Mouse (Mus musculus) CH12.LX (cell line): ENCODE data around the gene Mapk8ip3.

ENCODE experiments used
- BHLHE40 ChIP-seq: IDR thresholded peaks from 2 replicates; pipeline ENCODE4 v1.6.1; 2011; ENCODE audit warnings: mild to moderate bottlenecking, low read depth, low read length, improper control_type of control experiment
- CHD2 ChIP-seq: IDR thresholded peaks from 2 replicates; pipeline ENCODE4 v1.6.1; 2011; ENCODE audit warnings: low read length, improper control_type of control experiment
- CTCF ChIP-seq, 2 experiments: IDR thresholded peaks in 1 of 2; conservative IDR thresholded peaks in 1 of 2; 2 replicates each; pipeline ENCODE4 v1.5.1; 2011 to 2012; ENCODE audit warnings: low read depth in 2 of 2, low read length in 2 of 2, improper control_type of control experiment in 1 of 2, inconsistent platforms in 1 of 2, mild to moderate bottlenecking in 1 of 2, moderate library complexity in 1 of 2
- ETS1 ChIP-seq: conservative IDR thresholded peaks from 2 replicates; pipeline ENCODE4 v1.6.1; 2012; ENCODE audit warnings: low read depth, mild to moderate bottlenecking, inconsistent platforms, low read length, improper control_type of control experiment, moderate library complexity
- JUN ChIP-seq: IDR thresholded peaks from 2 replicates; pipeline ENCODE4 v1.6.1; 2011; ENCODE audit warnings: low read depth, mild to moderate bottlenecking, low read length, improper control_type of control experiment, moderate library complexity; ENCODE audit not compliant: insufficient read depth
- MAFK ChIP-seq: IDR thresholded peaks from 2 replicates; pipeline ENCODE4 v1.6.1; 2011; ENCODE audit warnings: low read length, improper control_type of control experiment; ENCODE audit not compliant: insufficient replicate concordance
- MYC ChIP-seq: IDR thresholded peaks from 2 replicates; pipeline ENCODE4 v1.6.1; 2011; ENCODE audit warnings: low read depth, mild to moderate bottlenecking, improper control_type of control experiment, low read length
- NELFE ChIP-seq: IDR thresholded peaks from 2 replicates; pipeline ENCODE4 v1.6.1; 2011; ENCODE audit warnings: low read depth, low read length, improper control_type of control experiment
- RCOR1 ChIP-seq: conservative IDR thresholded peaks from 2 replicates; pipeline ENCODE4 v1.6.1; 2012; ENCODE audit warnings: low read depth, mild to moderate bottlenecking, inconsistent platforms, low read length, improper control_type of control experiment
- USF1 ChIP-seq: IDR thresholded peaks from 2 replicates; pipeline ENCODE4 v1.6.1; 2014; ENCODE audit warnings: low read depth, mild to moderate bottlenecking, inconsistent platforms, low read length, improper control_type of control experiment
- USF2 ChIP-seq: conservative IDR thresholded peaks from 2 replicates; pipeline ENCODE4 v1.6.1; 2011; ENCODE audit warnings: low read depth, low read length, improper control_type of control experiment
- ZC3H11A ChIP-seq: IDR thresholded peaks from 2 replicates; pipeline ENCODE4 v1.6.1; 2012; ENCODE audit warnings: low read depth, mild to moderate bottlenecking, inconsistent platforms, low read length, improper control_type of control experiment

DNA sequence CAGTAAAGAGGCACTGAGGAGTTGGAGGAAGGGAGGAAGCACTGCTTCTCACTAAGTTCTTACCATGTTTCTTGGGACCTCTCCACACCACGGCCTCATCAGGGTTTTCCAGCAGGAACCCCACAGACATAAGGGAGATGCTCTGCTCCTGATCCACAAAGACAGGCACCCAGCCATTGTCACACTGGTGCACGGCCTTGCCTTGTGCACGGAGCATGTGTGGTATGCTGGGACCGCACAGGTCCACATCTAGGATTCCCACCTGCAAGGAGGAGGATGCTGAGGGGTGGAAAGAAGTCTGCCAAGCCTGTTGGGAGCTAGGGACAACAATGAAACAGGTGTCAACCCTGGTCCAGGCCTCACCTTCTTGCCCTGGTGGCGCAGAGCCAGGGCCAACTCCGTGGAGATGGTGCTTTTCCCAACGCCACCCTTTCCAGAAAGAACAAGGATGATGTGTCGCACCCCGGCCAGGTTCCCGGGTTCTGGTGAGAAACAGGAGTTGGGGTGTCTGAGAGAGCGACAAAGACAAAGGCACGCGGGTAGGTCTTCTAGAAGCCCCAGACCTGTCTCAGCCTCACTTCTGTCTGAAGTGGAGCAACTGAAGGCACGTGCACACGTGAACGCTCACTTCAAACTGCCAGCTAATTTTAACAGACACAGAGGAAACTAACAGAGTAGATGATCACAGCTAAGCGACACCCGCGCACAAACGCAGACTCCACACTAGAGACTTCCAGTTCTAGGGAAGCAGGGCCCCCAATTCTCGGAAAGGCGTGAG, 51.2 kb downstream of the Mapk8ip3 start:
- TF ChIP-seq RCOR1 (no peak), USF1 (no peak), CTCF (conservative IDR thresholded peaks at IDR 0.05 in 1 of 2, IDR thresholded peaks at IDR 0.05 in 1 of 2; ENCODE audit: low read depth in 2 of 2, low read length in 2 of 2) (no peak), USF2 (no peak), BHLHE40 (peak; percentile 81), ZC3H11A (no peak), JUN (no peak), MAFK (no peak), ETS1 (no peak), NELFE (no peak), MYC (no peak), CHD2 (no peak)
